Mouse (Mus musculus) limb, embryonic 12.5 days (tissue): Measurements from ENCODE around the gene Prkar2a. TPM values are rescaled to one million over a fixed set of nuclear protein-coding genes. Genes with fewer than 3 reads are reported as not detected.

Experiments
- ATAC-seq: fragments of 200-750 bp; cut with Nextera tagmentation; 2 replicates; pipeline ENCODE4 v1.8.0; 2017; ENCODE audit warnings: low read depth, moderate TSS enrichment; ENCODE audit not compliant: insufficient number of reproducible peaks, insufficient read depth, low FRiP score, low TSS enrichment
- H3K27ac ChIP-seq: fragments of 300-500 bp; sonication (generic); 2 replicates; pipeline ENCODE4 v1.5.1; 2016; ENCODE audit warnings: mild to moderate bottlenecking, moderate library complexity
- H3K27me3 ChIP-seq: fragments of 300-500 bp; sonication (generic); 2 replicates; pipeline ENCODE4 v1.6.1; 2016; ENCODE audit warnings: mild to moderate bottlenecking, moderate library complexity
- H3K36me3 ChIP-seq: fragments of 300-500 bp; sonication (generic); 2 replicates; pipeline ENCODE4 v1.6.1; 2016; ENCODE audit warnings: mild to moderate bottlenecking, moderate library complexity
- H3K4me1 ChIP-seq: fragments of 300-500 bp; sonication (generic); replicated peaks from 2 replicates; pipeline ENCODE4 v1.6.1; 2016
- H3K4me2 ChIP-seq: fragments of 300-500 bp; sonication (generic); 2 replicates; pipeline ENCODE4 v1.6.1; 2016; ENCODE audit warnings: mild to moderate bottlenecking, moderate library complexity
- H3K4me3 ChIP-seq: fragments of 300-500 bp; sonication (generic); replicated peaks from 2 replicates; pipeline ENCODE4 v1.5.1; 2016; ENCODE audit warnings: mild to moderate bottlenecking
- H3K9ac ChIP-seq: fragments of 300-500 bp; sonication (generic); replicated peaks from 2 replicates; pipeline ENCODE4 v1.6.1; 2016; ENCODE audit warnings: mild to moderate bottlenecking, moderate library complexity
- H3K9me3 ChIP-seq: fragments of 300-500 bp; sonication (generic); 2 replicates; pipeline ENCODE4 v1.6.1; 2016; ENCODE audit warnings: mild to moderate bottlenecking, moderate library complexity
- WGBS: fragments of 180-500 bp; shearing (Covaris S2); methylation state at CpG from one replicate; pipeline ENCODE4 v1.1.7; 2016; 5-methylcytosine and 5-hydroxymethylcytosine counted together
- polyA plus RNA-seq: library from polyadenylated mRNA; unstranded; fragments of >200 nt; fragmentation: Nextera tagmentation; extraction: Ambion mirVana; gene quantifications from 2 replicates; pipeline ENCODE4 v1.2.1, GENCODE M21; 2016

The Prkar2a gene
- polyA plus RNA-seq, 1 experiment from 2014 or later, result 35.5 TPM

DNA sequence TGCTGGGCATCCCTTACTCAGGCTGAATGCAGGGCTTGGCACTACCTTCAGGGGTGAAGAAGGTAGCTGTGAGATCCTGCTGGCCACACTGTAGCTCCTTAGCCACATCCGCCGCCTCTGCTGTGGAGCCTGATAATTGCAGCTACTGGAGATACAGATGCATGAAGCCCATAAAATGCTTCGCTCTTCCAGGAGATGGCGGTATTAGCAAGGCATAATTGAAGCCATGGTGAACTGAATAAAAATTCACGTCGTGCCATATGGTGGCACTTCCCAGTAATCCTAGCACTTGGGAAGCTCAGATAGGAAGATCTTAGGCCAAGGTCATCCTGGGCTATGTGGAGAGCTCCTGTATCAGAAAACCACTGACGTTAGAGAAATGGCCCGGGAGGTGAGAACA lies 19.2 kb upstream of the Prkar2a start:
- Histone ChIP-seq H3K27ac (no peak overlapping the region), H3K27me3 (no peaks in the 10 kb centered on the region), H3K9ac (no peak overlapping the region), H3K9me3 (0 out of 2 replicates have a peak, but pooled peaks cover 4% of the 10 kb centered on the region), H3K36me3 (peaks cover 45% of the 10 kb centered on the region), H3K4me3 (no peak overlapping the region), H3K4me2 (no peak overlapping the region), H3K4me1 (no peaks in the 10 kb centered on the region)
- ATAC-seq, result no peak
- WGBS, result 55% methylated on average over 8 of the region's 8 CpGs

DNA sequence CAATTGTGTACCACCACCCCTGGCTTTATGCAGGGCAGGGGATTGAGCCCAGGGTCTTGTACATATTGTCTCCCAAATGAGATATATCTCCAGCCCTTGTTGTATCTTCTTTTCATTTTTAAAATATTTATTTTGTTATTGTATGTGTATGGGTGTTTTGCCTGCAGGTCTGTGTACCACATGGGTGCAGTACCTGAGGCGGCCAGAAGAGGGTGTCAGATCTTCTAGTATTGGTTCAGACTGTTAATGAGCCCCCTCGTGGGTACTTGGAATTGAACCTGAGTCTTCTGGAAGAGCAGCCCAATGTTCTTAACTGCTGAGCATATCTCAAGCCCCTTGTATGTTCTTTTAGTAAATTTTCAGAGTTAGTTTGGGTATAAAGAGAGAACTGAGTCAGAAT lies 16.0 kb upstream of the Prkar2a start:
- Histone ChIP-seq H3K4me3 (no peak overlapping the region), H3K36me3 (peaks cover 52% of the 10 kb centered on the region), H3K4me2 (no peak overlapping the region), H3K27ac (no peak overlapping the region), H3K9me3 (0 out of 2 replicates have a peak, but pooled peaks cover 4% of the 10 kb centered on the region), H3K4me1 (no peaks in the 10 kb centered on the region), H3K9ac (no peak overlapping the region), H3K27me3 (no peaks in the 10 kb centered on the region)
- ATAC-seq, result no peak
- WGBS, result 47% methylated on average over 2 of the region's 2 CpGs

DNA sequence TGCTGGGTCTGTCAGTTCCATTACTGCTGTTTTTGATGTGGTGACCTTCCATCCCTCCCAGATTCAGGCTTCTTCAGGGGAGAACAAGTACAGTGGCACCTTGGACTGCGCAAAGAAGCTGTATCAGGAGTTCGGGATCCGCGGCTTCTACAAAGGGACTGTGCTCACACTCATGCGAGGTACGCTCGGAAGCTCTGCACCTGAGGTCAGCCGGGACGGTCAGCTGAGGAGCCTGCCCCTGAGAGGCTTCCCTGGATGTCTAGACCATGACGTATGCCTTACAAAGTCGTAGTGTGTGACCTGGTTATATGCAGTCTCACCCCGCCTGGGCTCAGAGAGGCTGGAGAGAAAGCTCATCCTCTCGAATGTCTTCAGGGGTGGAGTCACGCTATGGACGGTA lies 9.1 kb upstream of the Prkar2a start:
- Histone ChIP-seq H3K4me1 (no peaks in the 10 kb centered on the region), H3K36me3 (peaks cover 59% of the 10 kb centered on the region), H3K4me2 (no peak overlapping the region), H3K9me3 (no peaks in the 10 kb centered on the region), H3K27ac (no peak overlapping the region), H3K9ac (no peak overlapping the region), H3K27me3 (no peaks in the 10 kb centered on the region), H3K4me3 (no peak overlapping the region)
- ATAC-seq, result no peak
- 92% methylated on average over 15 of the region's 15 CpGs for WGBS

DNA sequence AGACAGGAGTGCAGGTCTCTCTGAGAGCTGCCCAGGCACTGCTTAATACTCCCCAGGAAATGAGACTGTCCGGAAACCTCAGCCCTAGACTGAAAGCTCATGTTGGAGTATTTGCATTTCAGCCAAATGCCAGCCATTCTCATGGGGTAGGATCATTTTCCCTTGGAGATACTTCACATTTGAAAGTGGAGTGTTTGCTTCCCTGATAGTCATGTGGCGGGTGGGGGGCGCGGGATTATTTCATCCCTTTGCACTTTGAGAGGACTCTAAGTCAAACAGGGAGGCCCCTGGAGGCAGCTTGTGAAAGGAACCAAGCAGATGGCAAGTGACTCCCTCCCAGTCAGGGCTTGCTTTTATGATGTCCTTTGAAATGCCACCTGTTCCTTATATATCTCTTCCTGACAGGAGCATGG lies 2.6 kb upstream of the Prkar2a start:
- H3K4me2 ChIP-seq, result no peak overlapping the region
- no peak overlapping the region for H3K9ac ChIP-seq
- 24% methylated on average over 4 of the region's 4 CpGs for WGBS
- ATAC-seq, result no peak
- no peak overlapping the region for H3K4me3 ChIP-seq
- peaks cover 26% of the 10 kb centered on the region for H3K36me3 ChIP-seq
- H3K27me3 ChIP-seq, result no peaks in the 10 kb centered on the region
- H3K27ac ChIP-seq, result no peak overlapping the region
- H3K9me3 ChIP-seq, result no peaks in the 10 kb centered on the region
- H3K4me1 ChIP-seq, result peaks cover 11% of the 10 kb centered on the region; the same call in 1 of the 2 replicates

DNA sequence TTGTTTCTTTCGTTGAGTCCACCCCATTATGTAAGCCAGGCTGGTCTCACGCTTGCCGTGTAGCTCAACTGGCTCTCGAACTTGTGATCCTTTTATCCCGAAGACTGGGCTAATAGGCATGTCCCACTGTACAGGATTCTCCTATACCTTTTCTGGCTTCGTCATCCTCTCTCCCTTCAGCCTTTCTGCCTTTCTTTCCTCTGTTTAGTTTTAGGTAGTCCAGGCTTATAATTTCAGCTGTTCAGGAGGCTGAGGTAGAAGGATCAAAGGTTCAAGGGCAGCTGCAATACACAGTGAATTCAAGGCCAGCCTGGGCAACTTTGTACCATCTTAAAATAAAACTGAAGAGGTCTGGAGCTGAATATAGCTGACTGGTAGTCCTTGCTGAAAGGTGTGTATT lies 1.9 kb upstream of the Prkar2a start:
- H3K36me3 ChIP-seq, result peaks cover 22% of the 10 kb centered on the region
- no peak overlapping the region for H3K4me3 ChIP-seq
- peaks cover 15% of the 10 kb centered on the region; the same call in 1 of the 2 replicates for H3K4me1 ChIP-seq
- no peak for ATAC-seq
- no peak overlapping the region for H3K9ac ChIP-seq
- no peaks in the 10 kb centered on the region for H3K27me3 ChIP-seq
- WGBS, result 75% methylated on average over 6 of the region's 6 CpGs
- no peak overlapping the region for H3K4me2 ChIP-seq
- no peak overlapping the region for H3K27ac ChIP-seq
- H3K9me3 ChIP-seq, result no peaks in the 10 kb centered on the region

DNA sequence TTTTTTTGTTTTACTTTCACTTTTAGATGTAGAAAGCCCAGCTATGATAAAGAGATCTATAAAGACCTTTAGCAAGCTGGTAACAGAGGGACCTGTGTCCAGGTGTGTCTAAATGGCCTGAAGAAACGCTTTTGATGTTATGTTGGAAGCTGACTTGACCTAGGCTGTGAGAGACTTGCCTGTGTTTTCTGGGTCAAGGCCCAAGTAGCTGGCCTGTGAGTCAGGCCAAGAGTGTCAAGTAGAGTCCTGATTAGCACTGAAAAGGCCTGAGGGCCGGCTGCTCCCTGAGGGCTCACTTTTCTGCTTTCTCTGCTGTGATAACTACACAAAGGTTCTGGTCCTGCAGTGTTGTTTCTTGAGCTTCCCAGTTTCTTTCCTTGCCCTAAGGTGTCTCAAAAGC lies 1.4 kb upstream of the Prkar2a start:
- no peak for ATAC-seq
- Histone ChIP-seq H3K4me1 (peaks cover 15% of the 10 kb centered on the region; the same call in 1 of the 2 replicates), H3K36me3 (peaks cover 17% of the 10 kb centered on the region), H3K4me2 (no peak overlapping the region), H3K9ac (no peak overlapping the region), H3K4me3 (no peak overlapping the region), H3K27ac (no peak overlapping the region), H3K9me3 (no peaks in the 10 kb centered on the region), H3K27me3 (no peaks in the 10 kb centered on the region)
- 65% methylated on average over 2 of the region's 2 CpGs for WGBS

DNA sequence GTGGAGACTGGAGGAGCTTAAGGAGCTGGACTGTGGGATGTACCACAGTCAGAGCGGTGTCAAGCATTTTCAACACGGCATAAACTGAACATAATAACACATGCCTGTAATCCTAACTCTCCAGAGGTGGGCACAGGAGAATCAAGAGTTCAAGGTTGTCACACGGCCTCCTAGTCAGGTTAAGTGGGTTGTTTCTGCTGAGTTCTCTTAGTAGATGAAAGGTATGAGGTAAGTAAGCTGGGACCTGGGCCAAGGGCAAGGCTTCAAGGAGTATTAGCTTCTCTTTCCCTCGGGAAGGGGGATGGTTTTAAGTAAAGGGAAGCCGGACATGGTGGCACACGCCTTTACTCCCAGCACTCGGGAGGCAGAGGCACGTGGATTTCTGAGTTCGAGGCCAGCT lies 663 bp upstream of the Prkar2a start:
- no peaks in the 10 kb centered on the region for H3K27me3 ChIP-seq
- no peak for ATAC-seq
- H3K4me3 ChIP-seq, result no peak overlapping the region
- peaks cover 11% of the 10 kb centered on the region for H3K36me3 ChIP-seq
- no peak overlapping the region for H3K27ac ChIP-seq
- 85% methylated on average over 9 of the region's 9 CpGs for WGBS
- peaks cover 17% of the 10 kb centered on the region; the same call in 1 of the 2 replicates for H3K4me1 ChIP-seq
- no peaks in the 10 kb centered on the region for H3K9me3 ChIP-seq
- H3K9ac ChIP-seq, result no peak overlapping the region
- no peak overlapping the region for H3K4me2 ChIP-seq

DNA sequence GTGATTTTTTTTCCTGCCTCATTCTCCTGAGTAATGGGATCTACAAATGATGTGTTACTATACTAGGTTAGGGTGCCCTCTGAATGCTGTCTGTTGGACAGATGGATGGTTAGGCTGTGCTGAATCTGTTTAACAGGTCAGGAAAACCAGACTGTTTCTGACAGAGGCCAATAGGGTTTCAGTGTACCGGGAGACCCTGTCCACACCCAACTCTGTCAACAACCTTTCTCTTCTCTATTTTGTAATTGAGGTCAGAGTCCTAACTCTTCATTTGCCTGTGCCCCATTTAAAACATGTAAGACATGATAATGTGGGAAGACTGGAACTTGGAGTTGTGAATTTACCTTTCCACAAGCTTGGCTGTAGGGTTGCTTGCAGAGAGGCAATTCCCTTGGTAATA lies 879 bp downstream of the Prkar2a start:
- Histone ChIP-seq H3K9me3 (no peaks in the 10 kb centered on the region), H3K27me3 (no peaks in the 10 kb centered on the region), H3K4me2 (no peak overlapping the region), H3K4me3 (no peak overlapping the region), H3K36me3 (peaks cover 5% of the 10 kb centered on the region), H3K9ac (no peak overlapping the region), H3K4me1 (peaks cover 27% of the 10 kb centered on the region), H3K27ac (no peak overlapping the region)
- no peak for ATAC-seq
- WGBS, result 85% methylated on average over 1 of the region's 1 CpGs

DNA sequence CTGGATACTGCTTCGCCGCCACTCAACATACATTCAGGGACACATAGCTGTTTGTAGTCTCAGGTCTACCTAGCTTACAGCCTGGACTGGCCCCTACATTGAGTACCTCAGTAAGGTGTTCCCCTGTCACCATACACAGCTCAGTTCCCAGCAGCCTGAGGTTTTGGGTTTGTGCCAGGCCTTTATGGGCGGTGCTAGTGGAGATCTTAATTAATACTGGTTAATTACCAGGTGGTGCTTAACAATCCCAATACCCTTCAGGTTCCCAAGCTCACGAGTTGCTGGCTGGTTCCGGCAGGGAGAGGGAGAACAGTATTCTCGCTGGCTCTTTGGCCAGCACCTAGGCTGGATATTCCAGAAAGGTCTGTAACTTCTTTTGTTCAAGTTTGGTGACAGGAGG lies 1.8 kb downstream of the Prkar2a start:
- no peak for ATAC-seq
- no peaks in the 10 kb centered on the region for H3K27me3 ChIP-seq
- H3K27ac ChIP-seq, result no peak overlapping the region
- no peak overlapping the region for H3K4me2 ChIP-seq
- H3K9me3 ChIP-seq, result no peaks in the 10 kb centered on the region
- no peak overlapping the region for H3K9ac ChIP-seq
- peaks cover 27% of the 10 kb centered on the region for H3K4me1 ChIP-seq
- H3K36me3 ChIP-seq, result no peaks in the 10 kb centered on the region
- WGBS, result 85% methylated on average over 6 of the region's 6 CpGs
- no peak overlapping the region for H3K4me3 ChIP-seq

DNA sequence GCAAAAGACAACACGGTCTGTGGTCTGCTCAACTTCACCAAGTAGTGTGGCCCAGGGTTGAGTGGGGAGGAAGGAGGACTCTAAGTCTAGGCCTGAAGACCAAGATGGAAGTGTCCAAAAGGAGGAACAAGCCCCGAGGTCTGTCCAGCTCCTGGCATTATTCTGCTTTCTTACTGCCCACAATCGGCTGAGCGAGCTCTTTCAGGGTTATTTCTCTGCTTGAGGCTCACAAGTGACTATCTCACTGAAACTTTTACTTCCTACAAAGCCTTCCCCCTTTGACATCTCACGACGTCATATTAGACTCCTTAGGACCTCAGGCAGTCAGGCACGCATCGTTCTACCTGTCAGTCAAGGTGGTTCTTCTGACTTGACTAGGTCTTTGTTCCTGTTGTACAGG lies 2.3 kb downstream of the Prkar2a start:
- Histone ChIP-seq H3K9me3 (no peaks in the 10 kb centered on the region), H3K4me2 (peak overlapping the region; percentile 90), H3K27ac (no peak overlapping the region), H3K27me3 (no peaks in the 10 kb centered on the region), H3K9ac (peak overlapping the region; percentile 81), H3K36me3 (no peaks in the 10 kb centered on the region), H3K4me3 (peak overlapping the region; percentile 82), H3K4me1 (peaks cover 24% of the 10 kb centered on the region)
- no peak for ATAC-seq
- 71% methylated on average over 8 of the region's 8 CpGs for WGBS

DNA sequence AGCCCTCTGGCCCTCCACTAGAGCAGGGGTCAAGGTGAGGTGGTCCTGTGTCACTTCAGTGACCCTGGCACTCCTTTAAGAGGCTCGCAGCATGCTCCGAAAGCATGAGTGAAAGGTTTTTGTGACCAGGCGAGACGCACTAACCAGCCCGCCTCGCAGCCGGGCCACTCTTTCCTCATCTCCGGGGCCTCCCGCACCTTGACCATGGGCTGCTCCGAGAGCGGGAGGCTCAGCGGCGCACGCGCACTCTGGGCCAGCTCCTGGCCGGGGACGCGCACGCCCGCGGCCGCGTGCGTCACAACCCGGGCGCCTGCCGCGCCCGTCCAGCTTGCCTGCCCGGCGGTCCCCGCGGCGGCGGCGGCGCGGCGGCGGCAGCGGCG lies 2.7 kb downstream of the Prkar2a start:
- Histone ChIP-seq H3K27ac (peak overlapping the region; percentile 56; the same call in 1 of the 2 replicates), H3K4me3 (peak overlapping the region; percentile 82), H3K4me1 (peaks cover 19% of the 10 kb centered on the region), H3K4me2 (peak overlapping the region; percentile 90), H3K27me3 (no peaks in the 10 kb centered on the region), H3K36me3 (no peaks in the 10 kb centered on the region), H3K9me3 (no peaks in the 10 kb centered on the region), H3K9ac (peak overlapping the region; percentile 81)
- peak; percentile 77 for ATAC-seq
- WGBS, result under 1% methylated on average over 37 of the region's 42 CpGs

DNA sequence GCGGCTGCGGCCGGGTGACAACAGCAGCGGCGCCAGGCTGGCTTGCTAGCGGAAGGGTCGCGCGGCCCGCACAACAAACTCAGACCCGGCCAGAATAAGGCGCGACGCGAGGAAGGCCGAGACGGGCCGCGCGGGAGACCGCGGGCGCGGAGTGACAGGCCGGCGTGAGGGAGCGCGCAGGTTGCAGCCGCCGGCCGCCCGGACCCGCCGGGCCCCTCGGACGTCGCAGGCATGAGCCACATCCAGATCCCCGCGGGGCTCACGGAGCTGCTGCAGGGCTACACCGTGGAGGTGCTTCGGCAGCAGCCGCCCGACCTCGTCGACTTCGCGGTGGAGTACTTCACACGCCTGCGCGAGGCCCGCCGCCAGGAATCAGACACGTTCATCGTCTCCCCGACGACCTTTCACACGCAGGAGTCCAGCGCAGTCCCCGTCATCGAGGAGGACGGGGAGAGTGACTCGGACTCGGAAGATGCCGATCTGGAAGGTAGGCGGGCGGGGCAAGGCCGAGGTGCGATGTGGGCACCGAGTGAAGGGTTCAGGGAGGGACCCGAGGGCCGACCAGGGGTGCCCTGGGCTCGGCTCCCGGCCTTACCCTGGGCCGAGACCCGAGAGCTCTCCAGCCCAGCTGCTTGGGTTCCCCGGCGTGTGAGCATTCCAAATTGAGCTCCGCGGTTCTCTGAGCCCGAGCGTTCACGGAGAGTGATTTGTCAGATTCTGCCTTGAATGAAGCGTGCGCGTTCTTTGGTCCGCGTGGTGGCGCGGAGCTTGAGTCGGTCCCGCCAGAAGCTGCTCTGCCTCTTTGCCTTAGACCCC lies 3.3 kb downstream of the Prkar2a start:
- Histone ChIP-seq H3K4me3 (peak overlapping the region; percentile 82), H3K27ac (peak overlapping the region; percentile 56; the same call in 1 of the 2 replicates), H3K27me3 (no peaks in the 10 kb centered on the region), H3K9ac (peak overlapping the region; percentile 81), H3K4me2 (peak overlapping the region; percentile 90), H3K9me3 (no peaks in the 10 kb centered on the region), H3K36me3 (no peaks in the 10 kb centered on the region), H3K4me1 (peaks cover 17% of the 10 kb centered on the region)
- WGBS, result under 1% methylated on average over 92 of the region's 92 CpGs
- ATAC-seq, result peak; percentile 61
